Mouse (Mus musculus) stomach, postnatal 0 days (tissue): ENCODE results near the gene Arpp19. TPM values are rescaled to one million over a fixed set of nuclear protein-coding genes. Genes with fewer than 3 reads are reported as not detected.

ENCODE experiments used
- ATAC-seq: fragments of 200-750 bp; cut with Nextera tagmentation; 2 replicates; pipeline ENCODE4 v1.8.0; 2017; ENCODE audit not compliant: low FRiP score, low TSS enrichment
- DNase-seq: peaks from one replicate; pipeline ENCODE4 v3.0.0-alpha.2; 2016; ENCODE audit warnings: low spot score
- H3K27ac ChIP-seq: fragments of 300-500 bp; sonication (generic); replicated peaks from 2 replicates; pipeline ENCODE4 v1.5.1; 2014; ENCODE audit warnings: mild to moderate bottlenecking, control low read depth
- H3K27me3 ChIP-seq: fragments of 300-500 bp; sonication (generic); 2 replicates; pipeline ENCODE4 v1.6.1; 2014; ENCODE audit warnings: low read length; ENCODE audit not compliant: control insufficient read depth, insufficient read depth
- H3K36me3 ChIP-seq: fragments of 300-500 bp; sonication (generic); 2 replicates; pipeline ENCODE4 v1.6.1; 2014; ENCODE audit warnings: low read length, mixed read lengths; ENCODE audit not compliant: control insufficient read depth, insufficient read depth
- H3K4me1 ChIP-seq: fragments of 300-500 bp; sonication (generic); replicated peaks from 2 replicates; pipeline ENCODE4 v1.6.1; 2014; ENCODE audit warnings: antibody characterized with exemption; ENCODE audit not compliant: control insufficient read depth, insufficient read depth
- H3K4me2 ChIP-seq: fragments of 300-500 bp; sonication (generic); replicated peaks from 2 replicates; pipeline ENCODE4 v1.6.1; 2014; ENCODE audit warnings: low read depth, mild to moderate bottlenecking, control low read depth, moderate library complexity
- H3K4me3 ChIP-seq: fragments of 300-500 bp; sonication (generic); 2 replicates; pipeline ENCODE4 v1.5.1; 2014; ENCODE audit warnings: low read depth, low read length, control low read depth
- H3K9ac ChIP-seq: fragments of 300-500 bp; sonication (generic); 2 replicates; pipeline ENCODE4 v1.6.1; 2014; ENCODE audit warnings: mild to moderate bottlenecking, low read length, control low read depth, mixed read lengths
- H3K9me3 ChIP-seq: fragments of 300-500 bp; sonication (generic); 2 replicates; pipeline ENCODE4 v1.6.1; 2016; ENCODE audit warnings: low read length; ENCODE audit not compliant: control insufficient read depth
- CTCF ChIP-seq: IDR thresholded peaks from 2 replicates; pipeline ENCODE4 v1.5.1; 2016; ENCODE audit warnings: antibody characterized with exemption, low read depth, mild to moderate bottlenecking, moderate library complexity
- EP300 ChIP-seq: optimal IDR thresholded peaks from 2 replicates; pipeline ENCODE3; 2016; ENCODE audit warnings: antibody characterized with exemption
- WGBS: fragments of 180-500 bp; shearing (Covaris S2); extraction: QIAGEN DNeasy Blood & Tissue Kit; methylation state at CpG from one replicate; pipeline ENCODE4 v1.1.7; 2014; 5-methylcytosine and 5-hydroxymethylcytosine counted together
- polyA plus RNA-seq: library from polyadenylated mRNA; unstranded; fragments of >200 nt; fragmentation: Nextera tagmentation; extraction: Ambion mirVana; gene quantifications from 2 replicates; pipeline ENCODE4 v1.2.1, GENCODE M21; 2015

The Arpp19 gene
- polyA plus RNA-seq, 1 experiment from 2014 or later = 327 TPM

- no peak for DNase-seq
- Histone ChIP-seq H3K4me3 (no peak overlapping the region), H3K4me1 (no peaks in the 10 kb centered on the region), H3K36me3 (no peaks in the 10 kb centered on the region), H3K9me3 (no peaks in the 10 kb centered on the region), H3K4me2 (no peak overlapping the region), H3K27me3 (no peaks in the 10 kb centered on the region), H3K27ac (no peak overlapping the region), H3K9ac (no peak overlapping the region)
- 76% methylated on average over 2 of the region's 2 CpGs for WGBS
- no peak for ATAC-seq
- TF ChIP-seq EP300 = no peak
- TF ChIP-seq CTCF = no peak
Observed at GRCm38 (mm10) chr9:75040566-75040965, 3.2 kb downstream of the Arpp19 start.

DNA sequence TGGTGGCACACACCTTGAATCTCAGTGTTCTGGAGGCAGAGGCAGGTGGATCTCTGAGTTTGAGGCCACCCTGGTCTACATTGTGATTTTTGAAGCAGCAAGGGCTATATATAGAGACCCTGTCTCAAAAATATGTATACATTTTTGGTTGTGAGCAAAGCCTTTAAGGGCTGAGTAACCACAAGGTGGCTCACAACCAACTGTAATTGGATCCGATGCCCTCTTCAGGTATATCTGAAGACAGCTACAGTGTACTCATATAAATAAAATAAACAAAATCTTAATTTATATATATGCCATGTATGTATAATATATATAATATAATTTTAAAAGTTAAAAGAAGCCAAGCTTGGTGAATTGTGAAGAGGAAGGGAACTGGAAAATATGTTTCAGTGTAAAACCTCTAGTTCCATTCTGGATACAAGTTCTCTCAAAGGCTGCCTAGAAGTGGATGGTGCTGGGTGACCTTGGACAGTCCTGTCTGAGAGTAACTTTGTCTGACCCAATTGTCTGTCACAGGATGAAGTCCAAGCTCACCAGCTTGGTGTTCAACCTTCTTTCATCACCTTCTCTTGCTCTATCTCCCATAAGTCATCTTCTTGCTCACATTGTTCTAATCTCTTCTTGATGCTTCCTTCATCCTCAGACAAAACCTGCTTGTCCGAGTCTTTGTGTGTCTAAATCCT, 4.6 kb downstream of the Arpp19 start:
- no peaks in the 10 kb centered on the region for H3K27me3 ChIP-seq
- no peak overlapping the region for H3K4me2 ChIP-seq
- TF ChIP-seq CTCF = peak; percentile 27
- no peak for TF ChIP-seq EP300
- no peak overlapping the region for H3K4me3 ChIP-seq
- DNase-seq (no peak), ATAC-seq (no peak)
- WGBS = 59% methylated on average over 2 of the region's 2 CpGs
- no peaks in the 10 kb centered on the region for H3K4me1 ChIP-seq
- no peaks in the 10 kb centered on the region for H3K36me3 ChIP-seq
- H3K9me3 ChIP-seq = no peaks in the 10 kb centered on the region
- H3K9ac ChIP-seq = no peak overlapping the region
- no peak overlapping the region for H3K27ac ChIP-seq

- ATAC-seq (no peak), DNase-seq (no peak)
- Histone ChIP-seq H3K4me2 (no peak overlapping the region), H3K4me3 (no peak overlapping the region), H3K9me3 (no peaks in the 10 kb centered on the region), H3K36me3 (no peaks in the 10 kb centered on the region), H3K27me3 (no peaks in the 10 kb centered on the region), H3K4me1 (no peaks in the 10 kb centered on the region), H3K27ac (no peak overlapping the region), H3K9ac (no peak overlapping the region)
- no peak for TF ChIP-seq CTCF
- no peak for TF ChIP-seq EP300
- 79% methylated on average over 2 of the region's 2 CpGs for WGBS
Observed at GRCm38 (mm10) chr9:75043191-75043590, 5.8 kb downstream of the Arpp19 start.

GRCm38 (mm10) chr9:75047079-75047478, 9.7 kb downstream of the Arpp19 start:
- H3K27me3 ChIP-seq = no peaks in the 10 kb centered on the region
- H3K9ac ChIP-seq = no peak overlapping the region
- H3K36me3 ChIP-seq = no peaks in the 10 kb centered on the region
- H3K4me3 ChIP-seq = no peak overlapping the region
- no peaks in the 10 kb centered on the region for H3K9me3 ChIP-seq
- TF ChIP-seq CTCF = no peak
- TF ChIP-seq EP300 = no peak
- no peak overlapping the region for H3K27ac ChIP-seq
- H3K4me1 ChIP-seq = no peaks in the 10 kb centered on the region
- ATAC-seq (no peak), DNase-seq (no peak)
- H3K4me2 ChIP-seq = no peak overlapping the region

DNA sequence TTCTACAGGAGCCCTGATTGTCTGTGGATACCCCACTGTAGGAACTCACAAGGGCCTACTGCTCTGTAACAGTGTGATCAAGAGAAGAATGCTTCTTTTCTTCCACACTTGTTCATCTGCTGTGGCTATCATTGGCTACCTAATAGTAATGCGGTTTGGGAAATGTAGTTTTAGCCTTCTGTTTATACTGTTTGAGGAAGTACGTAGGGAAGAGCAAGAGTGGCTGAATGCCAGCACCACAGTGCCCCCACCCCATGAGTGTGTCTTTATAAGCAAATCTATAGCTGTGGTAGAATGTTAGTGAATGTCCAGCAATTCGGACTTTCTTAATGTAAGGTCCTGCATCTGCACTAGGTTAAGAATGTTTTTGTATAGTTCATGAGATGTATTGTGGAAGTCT, 11.7 kb downstream of the Arpp19 start:
- ATAC-seq (no peak), DNase-seq (no peak)
- Histone ChIP-seq H3K36me3 (no peaks in the 10 kb centered on the region), H3K4me2 (no peak overlapping the region), H3K4me3 (no peak overlapping the region), H3K27me3 (no peaks in the 10 kb centered on the region), H3K27ac (no peak overlapping the region), H3K4me1 (no peaks in the 10 kb centered on the region), H3K9me3 (no peaks in the 10 kb centered on the region), H3K9ac (no peak overlapping the region)
- WGBS = 35% methylated on average over 3 of the region's 3 CpGs
- TF ChIP-seq EP300 (no peak), CTCF (no peak)

- H3K36me3 ChIP-seq = no peaks in the 10 kb centered on the region
- H3K27ac ChIP-seq = no peak overlapping the region
- H3K4me2 ChIP-seq = no peak overlapping the region
- H3K9me3 ChIP-seq = no peaks in the 10 kb centered on the region
- no peaks in the 10 kb centered on the region for H3K27me3 ChIP-seq
- H3K9ac ChIP-seq = no peak overlapping the region
- ATAC-seq = no peak
- WGBS = 24% methylated on average over 3 of the region's 3 CpGs
- TF ChIP-seq EP300 (no peak), CTCF (peak; percentile 97)
- H3K4me1 ChIP-seq = no peaks in the 10 kb centered on the region
- no peak overlapping the region for H3K4me3 ChIP-seq
- peak; percentile 64 for DNase-seq
Observed at GRCm38 (mm10) chr9:75050003-75050402, 12.6 kb downstream of the Arpp19 start.
